Mouse (Mus musculus) monocyte, adult 5-6 weeks (primary cell): Measurements from ENCODE around the gene Atg7. TPM values are rescaled to one million over a fixed set of nuclear protein-coding genes. Genes with fewer than 3 reads are reported as not detected.

Experiments
- ATAC-seq: fragments of 153-309, 156-312 bp; replicated peaks from 2 replicates; pipeline ENCODE4 v1.8.0; 2017; ENCODE audit warnings: mild to moderate bottlenecking; ENCODE audit not compliant: low TSS enrichment, insufficient number of reproducible peaks, severe bottlenecking, poor library complexity, low FRiP score
- total RNA-seq: library from RNA; stranded (forward); fragments of 200-1000, 200-491, 200-594 nt; gene quantifications from 3 replicates; pipeline ENCODE4 v1.2.3, GENCODE M21; 2017

Gene Atg7
- total RNA-seq, 1 experiment from 2014 or later: 31.0 TPM

- peak; percentile 67 for ATAC-seq
Observed at GRCm38 (mm10) chr6:114904233-114904632, 261.3 kb downstream of the Atg7 start.

GRCm38 (mm10) chr6:114904818-114905217, 261.9 kb downstream of the Atg7 start:
- ATAC-seq: no peak

GRCm38 (mm10) chr6:114905253-114906028, 262.5 kb downstream of the Atg7 start:
- ATAC-seq: no peak

GRCm38 (mm10) chr6:114906209-114906608, 263.3 kb downstream of the Atg7 start:
- ATAC-seq: no peak

GRCm38 (mm10) chr6:114907459-114907858, 264.6 kb downstream of the Atg7 start:
- no peak for ATAC-seq

GRCm38 (mm10) chr6:114909801-114910200, 266.9 kb downstream of the Atg7 start:
- no peak for ATAC-seq

Other genes starting within 250 kb of the Atg7 start
- gene Hrh1, start 245.2 kb upstream of the Atg7 start, total RNA-seq: 0.19 to 0.67 TPM in 2 of 3 replicates, not detected in the other